Mouse (Mus musculus) ES-E14 (cell line): ENCODE data around the gene Vav1.

ENCODE experiments used
- CHD2 ChIP-seq: IDR thresholded peaks from 2 replicates; pipeline ENCODE4 v1.6.1; 2014; ENCODE audit warnings: mild to moderate bottlenecking, low read depth, low read length, inconsistent platforms
- HCFC1 ChIP-seq: IDR thresholded peaks from 2 replicates; pipeline ENCODE4 v1.6.1; 2012; ENCODE audit warnings: low read length, inconsistent platforms, borderline replicate concordance; ENCODE audit not compliant: insufficient read depth
- MAFK ChIP-seq: IDR thresholded peaks from 2 replicates; pipeline ENCODE4 v1.6.1; 2014; ENCODE audit warnings: mild to moderate bottlenecking, low read depth, low read length, inconsistent platforms; ENCODE audit not compliant: insufficient read depth
- ZC3H11A ChIP-seq: IDR thresholded peaks from 2 replicates; pipeline ENCODE4 v1.6.1; 2012; ENCODE audit warnings: low read depth, mild to moderate bottlenecking, inconsistent platforms, low read length, borderline replicate concordance
- ZNF384 ChIP-seq: IDR thresholded peaks from 2 replicates; pipeline ENCODE4 v1.6.1; 2012; ENCODE audit warnings: low read depth, low read length, inconsistent platforms

DNA sequence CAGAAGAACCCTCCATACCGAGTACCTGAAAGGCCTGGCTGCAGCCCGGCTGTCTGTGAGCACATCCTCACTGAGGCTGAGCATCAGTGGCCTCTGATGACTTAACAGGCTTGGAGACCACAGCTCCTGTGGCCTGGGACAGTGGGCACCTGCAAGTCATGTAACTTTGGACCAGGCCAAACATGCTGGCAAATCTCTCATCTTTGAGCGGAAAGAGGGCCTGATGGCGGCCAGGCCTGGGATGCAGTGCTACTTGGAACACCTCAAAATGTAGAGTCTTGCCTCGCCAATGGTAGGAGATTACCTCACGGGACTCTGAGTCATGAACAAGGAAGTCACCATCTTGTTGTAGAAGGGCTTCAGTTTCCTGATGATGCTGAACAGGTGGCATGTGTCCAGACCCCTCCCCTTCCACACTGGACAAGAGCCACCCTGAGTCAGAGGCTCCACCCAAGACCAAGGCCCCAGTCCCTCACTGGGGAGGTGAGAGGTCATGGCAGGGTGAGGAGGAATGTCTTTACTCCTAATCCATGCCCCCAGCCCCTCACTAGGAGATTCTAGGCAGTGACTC, 11.3 kb upstream of the Vav1 start:
- TF ChIP-seq ZNF384 (no peak), ZC3H11A (no peak), HCFC1 (no peak), MAFK (no peak), CHD2 (no peak)
